Comparison of ENCODE assay signal across 16 mouse cellular contexts in genomic region chr1:144343820-144344219, GRCm38 (mm10).
"Had no signal": no experiment of that assay in that cellular context is flagged by ENCODE, and none has a peak within 500 bp of the region (broad histone marks: within the 10 kb centered on the region; RNA-seq: fewer than 3 reads in every experiment).

No protein-coding gene starts in this region.

- H3K9me3 ChIP-seq: neural tube, embryonic 12.5 days; neural tube, embryonic 13.5 days; neural tube, embryonic 15.5 days; stomach, embryonic 15.5 days had no signal

- H3K36me3 ChIP-seq: neural tube, embryonic 12.5 days; neural tube, embryonic 13.5 days; neural tube, embryonic 15.5 days; stomach, embryonic 15.5 days had no signal

- H3K27me3 ChIP-seq: neural tube, embryonic 12.5 days; neural tube, embryonic 13.5 days; neural tube, embryonic 15.5 days; stomach, embryonic 15.5 days had no signal

- H3K27ac ChIP-seq: neural tube, embryonic 12.5 days; neural tube, embryonic 13.5 days; neural tube, embryonic 15.5 days; stomach, embryonic 15.5 days; stomach, postnatal 0 days had no signal

- DNase-seq: retina, postnatal 1 day; right cerebral cortex, adult 18-20 months; right cerebral cortex, postnatal 14 days; right cerebral cortex, postnatal 25 days; right cerebral cortex, postnatal 4 days; spleen, adult 18-20 months; thymus, adult 2 months; thymus, postnatal 14 days; thymus, postnatal 25 days; thymus, postnatal 36 days; thymus, postnatal 4 days had no signal

- H3K4me1 ChIP-seq: neural tube, embryonic 12.5 days; neural tube, embryonic 13.5 days; neural tube, embryonic 15.5 days; stomach, embryonic 15.5 days had no signal

- H3K4me3 ChIP-seq: neural tube, embryonic 12.5 days; neural tube, embryonic 13.5 days; neural tube, embryonic 15.5 days; stomach, embryonic 15.5 days had no signal

- H3K9ac ChIP-seq: neural tube, embryonic 12.5 days; neural tube, embryonic 13.5 days; neural tube, embryonic 15.5 days; stomach, embryonic 15.5 days had no signal

- H3K4me2 ChIP-seq: neural tube, embryonic 12.5 days; neural tube, embryonic 13.5 days; neural tube, embryonic 15.5 days; stomach, embryonic 15.5 days had no signal
